Mouse (Mus musculus): ENCODE data around the gene Mier2.

DNA sequence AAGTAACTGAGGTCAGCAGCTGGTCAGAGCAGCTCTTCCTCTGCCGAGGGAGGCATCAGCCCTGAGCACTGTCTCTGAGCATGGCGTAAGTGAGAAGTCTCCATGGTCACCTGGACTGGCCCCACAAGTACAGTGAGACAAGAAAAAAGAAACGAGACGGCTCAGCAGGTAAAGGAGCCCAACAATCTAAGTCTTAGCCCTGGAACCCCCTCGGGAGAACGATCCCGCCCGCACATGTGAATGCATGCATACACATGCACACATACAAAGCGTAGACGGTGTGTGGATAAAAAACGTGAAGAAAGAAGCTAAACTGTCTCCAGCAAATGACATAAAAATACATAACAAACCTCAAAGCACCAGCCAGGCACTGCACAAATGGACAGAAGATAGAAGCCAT, 8.5 kb downstream of the Mier2 start:
- no peak for TF ChIP-seq CTCF (IDR thresholded peaks at IDR 0.05; ENCODE audit: extremely low read depth, insufficient read depth, insufficient read length, insufficient replicate concordance)
- no peak for TF ChIP-seq POLR2A (IDR thresholded peaks at IDR 0.05; ENCODE audit: low read depth, low read length)
